Mouse (Mus musculus) mouse trophoblast stem cell (cell line): Measurements from ENCODE around the gene Cyp2s1.

Source experiments
- in situ Hi-C, 2 experiments: fragments of 300-500 bp; cut with MseI, MboI; formaldehyde crosslinking; loops; 2 replicates in 1 of 2; 3 replicates in 1 of 2; pipeline ENCODE4 v1.15.1; 2025

The Cyp2s1 gene

GRCm38 (mm10) chr7:25781937-25782610, 34.6 kb downstream of the Cyp2s1 start:
- in situ Hi-C loops = no loop called here

DNA sequence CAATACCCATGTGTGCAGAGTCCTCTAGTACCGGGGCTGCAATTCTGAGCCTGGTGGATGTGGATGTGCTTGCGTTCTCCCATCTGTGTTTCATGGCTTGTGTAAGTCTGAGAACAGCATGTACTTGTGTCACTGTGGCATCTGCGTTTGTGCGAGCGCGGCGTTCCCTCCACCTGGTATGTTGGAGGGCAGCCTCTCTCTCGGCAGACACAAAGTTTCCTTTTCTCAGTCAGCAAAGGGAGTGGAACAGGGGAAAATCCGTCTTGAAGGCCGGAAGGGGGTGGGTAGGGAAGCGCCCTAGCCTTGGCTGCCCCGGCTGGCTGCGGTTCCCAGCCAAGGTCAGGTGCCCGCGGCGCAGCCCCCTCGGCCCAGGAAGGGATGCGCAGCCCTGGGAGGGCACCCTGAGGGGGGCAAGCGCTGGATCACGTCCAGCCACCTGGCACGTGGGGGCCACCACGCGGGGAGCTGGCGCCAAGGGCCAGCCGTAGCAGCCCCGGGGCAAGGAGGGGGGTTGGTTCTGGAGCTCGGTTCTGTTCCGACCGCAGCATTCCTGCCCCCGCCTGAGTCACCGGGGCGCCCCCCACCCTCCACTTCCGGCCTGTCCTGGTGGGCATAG, 35.3 kb downstream of the Cyp2s1 start:
- in situ Hi-C loops = no loop called here

DNA sequence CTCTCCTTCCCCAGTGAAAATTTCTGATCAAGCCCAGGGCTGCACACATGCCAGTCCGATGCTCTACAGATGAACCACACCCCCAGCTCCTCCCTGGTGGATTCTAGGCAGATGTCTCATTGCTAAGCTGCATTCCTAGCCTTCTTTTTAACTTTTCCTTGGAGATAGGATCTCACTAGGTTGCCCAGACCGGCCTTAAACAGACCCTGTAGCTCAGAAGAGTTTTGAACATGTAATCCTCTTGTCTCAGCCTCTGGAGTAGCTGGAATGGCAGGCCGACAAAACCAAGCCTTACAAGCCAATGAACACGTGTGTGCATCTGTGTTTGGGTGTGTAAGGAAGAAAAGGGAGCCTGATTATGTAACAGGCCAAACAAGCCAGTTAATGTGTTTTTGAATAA, 36.0 kb downstream of the Cyp2s1 start:
- in situ Hi-C loops = no loop called here

- in situ Hi-C loops = no loop called here
Observed at GRCm38 (mm10) chr7:25780021-25780420, 36.7 kb downstream of the Cyp2s1 start.

DNA sequence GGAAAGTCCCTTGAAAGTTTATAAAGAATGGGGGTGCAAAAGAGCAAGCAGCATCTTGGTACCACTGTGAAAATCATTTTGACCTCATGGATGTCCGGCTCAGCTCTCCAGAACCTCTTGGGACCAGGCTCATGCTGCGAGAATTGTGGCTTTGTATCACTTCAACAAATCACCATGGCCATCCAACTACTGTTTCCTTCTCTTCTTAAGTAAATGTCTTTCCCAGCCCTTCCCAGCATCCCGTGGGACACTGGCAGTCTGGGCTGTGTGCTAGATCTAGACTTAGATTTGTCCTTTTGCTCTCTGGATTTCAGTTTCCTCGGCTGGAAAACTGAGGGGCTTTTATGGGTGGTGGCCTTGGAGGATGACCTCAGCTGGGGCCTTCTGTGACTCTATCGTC, 48.5 kb downstream of the Cyp2s1 start:
- in situ Hi-C loops = no loop called here

DNA sequence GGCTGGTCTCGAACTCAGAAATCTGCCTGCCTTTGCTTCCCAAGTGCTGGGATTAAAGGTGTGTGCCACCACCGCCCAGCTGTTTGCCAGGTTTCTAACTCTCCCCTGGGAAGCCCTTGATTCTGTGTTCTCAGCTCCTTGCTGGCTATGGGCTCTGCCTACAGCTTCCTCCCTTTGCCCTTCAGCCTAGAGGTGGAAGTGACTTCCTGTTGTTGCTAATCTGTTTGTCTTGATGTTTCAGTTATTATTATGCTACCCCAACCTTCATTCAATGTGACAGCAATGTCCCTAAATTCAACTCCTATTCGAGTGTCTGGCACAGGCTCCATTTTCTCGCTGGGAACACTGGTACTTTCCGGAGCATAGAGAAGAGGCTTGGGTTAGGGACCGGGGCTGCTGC, 50.6 kb downstream of the Cyp2s1 start:
- in situ Hi-C loops = no loop called here

- in situ Hi-C loops = no loop called here
Observed at GRCm38 (mm10) chr7:25764221-25764620, 52.5 kb downstream of the Cyp2s1 start.

GRCm38 (mm10) chr7:25763678-25764077, 53.0 kb downstream of the Cyp2s1 start:
- in situ Hi-C loops = no loop called here

DNA sequence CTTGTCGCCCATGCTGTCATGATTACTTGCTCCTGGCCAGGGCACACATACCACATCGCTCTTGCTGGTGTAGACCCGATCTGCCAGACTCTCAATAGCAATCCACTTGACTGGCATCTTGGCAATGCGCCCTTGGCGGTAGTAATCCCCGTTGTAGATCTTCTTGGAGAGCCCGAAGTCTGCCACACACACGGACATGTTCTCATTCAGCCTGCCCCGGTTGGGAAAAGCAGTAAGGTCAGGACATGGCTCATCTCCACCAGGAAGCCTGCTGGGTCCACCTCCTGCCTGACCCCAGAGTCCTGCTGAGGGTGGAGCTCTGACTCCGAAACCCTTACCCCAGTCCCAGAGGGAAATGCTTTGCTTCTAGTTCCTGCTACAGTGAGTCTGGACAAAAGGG, 55.4 kb downstream of the Cyp2s1 start:
- in situ Hi-C loops = no loop called here

DNA sequence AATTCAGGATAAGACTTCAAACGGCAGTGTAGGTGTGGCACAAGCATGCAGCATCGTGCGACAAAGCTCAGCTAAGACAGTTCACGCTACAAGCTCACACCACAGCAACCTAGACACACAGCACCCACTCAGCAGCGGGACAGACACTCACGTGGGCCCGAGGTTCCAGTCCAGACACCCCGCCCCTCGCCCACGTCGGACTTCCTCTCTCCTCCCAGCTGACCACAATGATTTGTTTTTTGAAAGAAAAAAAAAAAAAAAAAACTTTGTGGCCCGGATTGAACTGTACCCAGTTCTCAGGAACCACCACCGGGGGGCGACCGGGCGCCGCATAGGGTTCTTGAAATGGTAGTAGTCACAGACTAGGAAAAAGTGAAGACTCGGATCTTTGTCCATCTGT, 60.7 kb downstream of the Cyp2s1 start:
- in situ Hi-C loops = loop anchor here (5.0 kb wide), 2 partner anchors 46 to 51 kb away; no protein-coding TSS in a partner anchor

- in situ Hi-C loops = loop anchor here (5.0 kb wide), 2 partner anchors 47 to 52 kb away; no protein-coding TSS in a partner anchor
Observed at GRCm38 (mm10) chr7:25755468-25755833, 61.3 kb downstream of the Cyp2s1 start.

DNA sequence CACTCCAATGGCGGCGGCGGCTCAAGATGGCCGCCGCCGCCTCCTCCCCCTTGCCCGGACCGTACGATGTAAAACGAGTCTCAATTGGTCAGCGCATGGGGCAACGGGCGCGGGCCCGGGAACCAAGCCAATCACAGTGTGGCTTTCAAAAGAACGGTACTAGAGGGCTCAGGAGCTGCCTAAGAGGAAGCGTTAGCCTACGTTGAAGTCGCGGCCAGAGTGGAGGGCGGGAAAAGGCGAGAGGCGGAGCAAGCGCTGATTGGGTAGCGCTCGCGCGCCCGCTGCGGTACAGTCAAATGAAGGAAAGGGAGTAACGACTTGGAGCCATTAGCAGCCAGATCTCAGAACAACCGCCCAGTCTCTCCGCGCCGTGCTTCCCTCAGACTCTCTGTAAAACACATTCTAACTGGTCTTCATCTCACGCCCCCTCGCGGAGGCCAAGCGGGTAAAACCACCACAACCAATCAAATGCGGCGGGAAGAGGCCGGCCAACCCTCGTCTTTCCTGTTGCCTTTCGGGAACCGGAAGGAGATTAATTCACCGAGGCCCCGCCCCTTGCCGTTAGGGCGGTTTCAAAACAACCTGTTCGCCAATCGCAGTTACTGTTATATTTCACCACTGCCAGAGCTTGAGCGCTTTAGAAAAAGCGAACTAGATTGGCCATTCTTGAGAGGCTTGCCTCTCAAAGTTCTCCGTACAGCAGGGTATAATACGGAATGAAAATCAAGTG, 61.8 kb downstream of the Cyp2s1 start, which contains the start of gene Hnrnpul1:
TSS of gene Hnrnpul1 (minus strand) at position 20 of the 730 bp plus-strand sequence.
- in situ Hi-C loops = loop anchor here (5.0 kb wide), 2 partner anchors 47 to 52 kb away; no protein-coding TSS in a partner anchor

- in situ Hi-C loops = no loop called here
Observed at GRCm38 (mm10) chr7:25754439-25754737, 62.3 kb downstream of the Cyp2s1 start.

DNA sequence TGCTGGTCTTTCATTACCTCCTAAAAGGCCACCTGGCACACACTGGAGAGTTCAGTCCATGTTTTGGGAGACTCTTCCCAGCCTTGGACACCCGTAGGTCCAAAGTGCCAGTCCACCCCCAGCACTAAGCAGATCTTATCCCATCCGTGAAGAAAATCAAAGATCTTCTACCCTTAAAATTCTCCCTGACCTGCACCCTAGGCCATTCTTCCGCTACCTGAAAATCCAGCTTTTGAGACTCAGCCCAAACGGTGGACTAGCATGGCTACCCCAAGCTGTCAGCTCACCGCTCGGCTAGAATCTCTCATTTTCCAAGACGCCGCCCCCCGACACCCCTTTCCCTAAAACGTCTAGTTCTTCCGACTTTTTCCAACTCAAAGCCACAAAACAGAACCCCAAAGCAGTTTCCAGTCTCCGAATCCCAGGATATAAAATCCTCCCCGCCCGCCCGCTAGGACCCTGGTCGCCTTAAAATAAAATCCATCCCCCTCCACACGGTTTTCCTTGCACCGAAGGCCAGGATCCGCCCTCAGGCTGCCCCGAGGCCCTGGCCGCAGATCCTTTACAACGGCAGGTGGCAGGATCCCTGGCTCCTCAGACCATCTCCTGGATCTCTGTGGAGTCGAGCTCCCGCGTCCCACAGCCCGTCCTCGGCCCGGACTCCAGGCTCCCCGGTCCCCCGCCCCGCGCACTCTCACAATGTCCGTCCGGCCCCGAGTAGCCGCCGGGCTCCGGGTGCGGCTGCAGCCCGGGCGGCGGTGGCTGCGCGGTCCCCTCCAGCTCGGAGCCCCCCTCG, 62.9 kb downstream of the Cyp2s1 start:
- in situ Hi-C loops = no loop called here

GRCm38 (mm10) chr7:25753076-25753475, 63.6 kb downstream of the Cyp2s1 start:
- in situ Hi-C loops = no loop called here
